7 mouse cellular contexts compared by ENCODE assay signal in the genomic region with DNA sequence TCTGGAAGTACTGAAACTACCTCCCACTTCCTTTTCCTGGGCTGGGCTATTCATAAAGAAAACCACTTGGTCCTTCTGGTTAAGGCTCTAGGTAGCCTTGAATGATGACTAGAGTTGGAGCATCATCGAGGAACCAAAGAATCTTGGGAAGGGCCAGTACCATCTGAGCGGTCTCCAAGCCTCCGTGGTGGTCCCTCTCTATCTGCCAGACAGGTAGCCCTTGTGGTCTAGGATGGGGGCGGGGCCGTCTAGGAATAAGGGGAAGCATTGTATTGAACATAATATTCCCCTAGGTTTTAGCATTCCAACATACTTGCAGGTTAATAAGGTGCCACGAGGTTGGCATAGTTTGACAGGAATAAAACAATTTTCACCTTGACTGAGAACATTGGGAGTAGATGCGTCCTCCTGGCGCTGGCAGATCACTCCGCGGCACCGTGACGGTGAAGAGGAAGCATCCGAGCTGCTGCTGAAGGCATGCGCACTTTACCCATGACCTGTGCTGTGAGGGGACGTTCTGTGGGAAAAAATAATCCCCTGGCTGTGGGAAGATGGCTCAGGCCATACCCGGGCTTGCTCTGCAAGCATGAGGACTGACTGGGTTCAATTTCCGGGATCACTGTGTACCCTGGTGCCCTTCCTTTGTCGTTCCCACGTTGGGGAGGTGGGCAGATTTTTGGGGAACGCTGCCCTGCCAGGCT. TPM values are rescaled to one million over a fixed set of nuclear protein-coding genes. Genes with fewer than 3 reads are reported as not detected.
A peak's percentile ranks its signal among the peaks of the same experiment; 100 is the strongest.
DNase-seq lines count a peak whose midpoint lies in the region; ATAC-seq and TF ChIP-seq lines count a peak whose summit lies in the region.

No protein-coding gene starts in this region.

- no peak for TF ChIP-seq CTCF in cortical plate, adult 2 months (IDR thresholded peaks at IDR 0.05; ENCODE audit: extremely low read depth, insufficient read depth, low read length)
- TF ChIP-seq CTCF in heart, postnatal 0 days (IDR thresholded peaks at IDR 0.05; ENCODE audit: low read depth) = no peak
- no peak for TF ChIP-seq CTCF in lung, postnatal 0 days (IDR thresholded peaks at IDR 0.05)

- peak overlapping the region; percentile 50 for H3K4me2 ChIP-seq in heart, postnatal 0 days (ENCODE audit: low read depth, low read length)
- H3K4me2 ChIP-seq in lung, postnatal 0 days (replicated peaks; ENCODE audit: low read depth, low read length) = peak overlapping the region; percentile 33

- no peak overlapping the region for H3K9ac ChIP-seq in heart, postnatal 0 days (replicated peaks; ENCODE audit: low read depth, low read length)
- no peak overlapping the region for H3K9ac ChIP-seq in lung, postnatal 0 days (replicated peaks; ENCODE audit: low read depth)

- H3K27me3 ChIP-seq in heart, postnatal 0 days (ENCODE audit: control insufficient read depth, insufficient read depth, low read length) = no peaks in the 10 kb centered on the region
- H3K27me3 ChIP-seq in lung, postnatal 0 days (replicated peaks; ENCODE audit: insufficient read depth, low read length) = no peaks in the 10 kb centered on the region

- H3K9me3 ChIP-seq in heart, postnatal 0 days (replicated peaks; ENCODE audit: control insufficient read depth, low read length) = no peaks in the 10 kb centered on the region
- H3K9me3 ChIP-seq in lung, postnatal 0 days (ENCODE audit: low read length) = no peaks in the 10 kb centered on the region

- 0 out of 2 replicates have a peak, but pooled peaks have one; percentile 17 for ATAC-seq in heart, postnatal 0 days (ENCODE audit: insufficient read depth, low read depth)
- ATAC-seq in lung, postnatal 0 days = no peak

- H3K27ac ChIP-seq in cortical plate, adult 2 months (ENCODE audit: insufficient read depth, low read length) = no peak overlapping the region
- H3K27ac ChIP-seq in heart, postnatal 0 days (ENCODE audit: low read depth) = no peak overlapping the region
- H3K27ac ChIP-seq in lung, postnatal 0 days (ENCODE audit: low read length) = no peak overlapping the region

- TF ChIP-seq EP300 in heart, postnatal 0 days (IDR thresholded peaks at IDR 0.05; ENCODE audit: low read depth) = no peak
- TF ChIP-seq EP300 in lung, postnatal 0 days (IDR thresholded peaks at IDR 0.05) = no peak

- intact Hi-C loops in left cerebral cortex, postnatal 4 days (cut with DNase I) = no loop called here
- intact Hi-C loops in left cerebral cortex, postnatal 36 days (cut with DNase I) = no loop called here

- 32% methylated on average over 20 of the region's 20 CpGs for WGBS in heart, postnatal 0 days
- 21% methylated on average over 20 of the region's 20 CpGs for WGBS in lung, postnatal 0 days

- no peaks in the 10 kb centered on the region for H3K36me3 ChIP-seq in heart, postnatal 0 days (replicated peaks; ENCODE audit: control insufficient read depth, insufficient read depth, low read length)
- H3K36me3 ChIP-seq in lung, postnatal 0 days (ENCODE audit: insufficient read depth, low read length) = no peaks in the 10 kb centered on the region

- no peak for TF ChIP-seq POLR2A in cortical plate, adult 2 months (IDR thresholded peaks at IDR 0.05; ENCODE audit: extremely low read depth, insufficient read depth, low read length)

- H3K4me1 ChIP-seq in cortical plate, adult 2 months (ENCODE audit: control insufficient read depth, insufficient read depth, low read length) = 0 out of 2 replicates have a peak, but pooled peaks cover 2% of the 10 kb centered on the region
- peaks cover 16% of the 10 kb centered on the region; the same call in 1 of the 2 replicates for H3K4me1 ChIP-seq in heart, postnatal 0 days (ENCODE audit: control insufficient read depth, insufficient read depth)
- H3K4me1 ChIP-seq in lung, postnatal 0 days (ENCODE audit: insufficient read depth, low read depth, low read length) = peaks cover 10% of the 10 kb centered on the region

- DNase-seq in left cerebral cortex, postnatal 4 days = peak; percentile 40
- no peak for DNase-seq in left cerebral cortex, postnatal 36 days (ENCODE audit: low spot score in 2 of 2)
- DNase-seq in heart, postnatal 0 days (ENCODE audit: low spot score) = no peak
- DNase-seq in lung, postnatal 0 days (ENCODE audit: low spot score) = no peak
- peak; percentile 55 for DNase-seq in thymus, postnatal 0 days (ENCODE audit: low spot score)
- no peak for DNase-seq in natural killer cell, adult 2 months (ENCODE audit: low spot score in 2 of 2)

- peak overlapping the region; percentile 11; the same call in 1 of the 2 replicates for H3K4me3 ChIP-seq in cortical plate, adult 2 months (ENCODE audit: insufficient read depth, low read length)
- no peak overlapping the region; the same call in 1 of the 2 replicates for H3K4me3 ChIP-seq in heart, postnatal 0 days (ENCODE audit: low read depth, low read length)
- no peak overlapping the region for H3K4me3 ChIP-seq in lung, postnatal 0 days (ENCODE audit: low read depth, low read length)

RNA-seq across cellular contexts. Expression of a gene that starts 16.3 kb away (rescaled TPM):
- 10 to 100 TPM; 15.2 to 15.6 TPM for total RNA-seq in left cerebral cortex, postnatal 4 days (2021)
- total RNA-seq in left cerebral cortex, postnatal 36 days (2021) = 1 to 10 TPM; 9.5 to 9.6 TPM
- 9.9 and 10.8 TPM in 2 replicates for polyA plus RNA-seq in cortical plate, adult 2 months (2012; rRNA removed)
- 39.2 and 39.6 TPM in 2 replicates for total RNA-seq in heart, postnatal 0 days (2014; rRNA removed; ENCODE audit: low replicate concordance)
- polyA plus RNA-seq in heart, postnatal 0 days (2015; fragmentation: Nextera tagmentation; extraction: Ambion mirVana) = 4.8 and 5.4 TPM in 2 replicates
- polyA plus RNA-seq in lung, postnatal 0 days (2015; fragmentation: Nextera tagmentation; extraction: Ambion mirVana) = 23.3 and 24.7 TPM in 2 replicates
- 3.2 and 4.5 TPM in 2 replicates for polyA plus RNA-seq in thymus, postnatal 0 days (2015; fragmentation: Nextera tagmentation; extraction: Ambion mirVana)

Comparison
In these comparisons a context has a peak if more than half of its experiments do, and no peak if none do; other contexts are left out.
1. DNase-seq: peak in left cerebral cortex, postnatal 4 days (single experiment) and thymus, postnatal 0 days (single experiment); none in left cerebral cortex, postnatal 36 days (0 of 2), heart, postnatal 0 days (single experiment), lung, postnatal 0 days (single experiment) and natural killer cell, adult 2 months (0 of 2).